Mouse (Mus musculus) intestine, embryonic 16.5 days (tissue): Measurements from ENCODE around the gene Rnf181. TPM values are rescaled to one million over a fixed set of nuclear protein-coding genes. Genes with fewer than 3 reads are reported as not detected.
A peak's percentile ranks its signal among the peaks of the same experiment; 100 is the strongest.

Experiments used
- ATAC-seq: fragments of 200-750 bp; cut with Nextera tagmentation; 2 replicates; pipeline ENCODE4 v1.8.0; 2017; ENCODE audit warnings: moderate TSS enrichment, moderate library complexity
- H3K27ac ChIP-seq: fragments of 300-500 bp; sonication (generic); 2 replicates; pipeline ENCODE4 v1.5.1; 2014; ENCODE audit warnings: mild to moderate bottlenecking, low read length
- H3K27me3 ChIP-seq: fragments of 300-500 bp; sonication (generic); replicated peaks from 2 replicates; pipeline ENCODE4 v1.6.1; 2014; ENCODE audit warnings: low read length, control low read depth, mixed read lengths; ENCODE audit not compliant: control insufficient read depth, insufficient read depth
- H3K36me3 ChIP-seq: fragments of 300-500 bp; sonication (generic); 2 replicates; pipeline ENCODE4 v1.6.1; 2014; ENCODE audit warnings: low read length, control low read depth; ENCODE audit not compliant: control insufficient read depth, insufficient read depth
- H3K4me1 ChIP-seq: fragments of 300-500 bp; sonication (generic); 2 replicates; pipeline ENCODE4 v1.6.1; 2014; ENCODE audit warnings: low read length, control low read depth, mixed read lengths; ENCODE audit not compliant: control insufficient read depth, insufficient read depth
- H3K4me2 ChIP-seq: fragments of 300-500 bp; sonication (generic); 2 replicates; pipeline ENCODE4 v1.6.1; 2014; ENCODE audit warnings: low read depth, low read length, control low read depth
- H3K4me3 ChIP-seq: fragments of 300-500 bp; sonication (generic); 2 replicates; pipeline ENCODE4 v1.5.1; 2014; ENCODE audit warnings: mild to moderate bottlenecking, low read length
- H3K9ac ChIP-seq: fragments of 300-500 bp; sonication (generic); 2 replicates; pipeline ENCODE4 v1.6.1; 2014; ENCODE audit warnings: low read depth, low read length
- H3K9me3 ChIP-seq: fragments of 300-500 bp; sonication (generic); 2 replicates; pipeline ENCODE4 v1.6.1; 2016; ENCODE audit warnings: low read length, control low read depth; ENCODE audit not compliant: control insufficient read depth
- WGBS: fragments of 180-500 bp; shearing (Covaris S2); extraction: QIAGEN DNeasy Blood & Tissue Kit; methylation state at CpG from one replicate; pipeline ENCODE4 v1.1.7; 2014; 5-methylcytosine and 5-hydroxymethylcytosine counted together
- polyA plus RNA-seq: library from polyadenylated mRNA; unstranded; fragments of >200 nt; fragmentation: Nextera tagmentation; extraction: Ambion mirVana; gene quantifications from 2 replicates; pipeline ENCODE4 v1.2.1, GENCODE M21; 2015

Rnf181 gene
- polyA plus RNA-seq, 1 experiment from 2014 or later, result 159 TPM

- no peak overlapping the region for H3K9ac ChIP-seq
Measured at GRCm38 (mm10) chr6:72364985-72365384, 1.8 kb downstream of the Rnf181 start.

GRCm38 (mm10) chr6:72364009-72364408 is 2.7 kb downstream of the Rnf181 start:
- no peak overlapping the region for H3K9ac ChIP-seq

More at GRCm38 (mm10) chr6:72364985-72365384, 1.8 kb downstream of the Rnf181 start:
- Histone ChIP-seq H3K4me2 (no peak overlapping the region), H3K36me3 (no peaks in the 10 kb centered on the region), H3K9me3 (no peaks in the 10 kb centered on the region), H3K27ac (no peak overlapping the region), H3K4me1 (peaks cover 16% of the 10 kb centered on the region), H3K4me3 (no peak overlapping the region), H3K27me3 (no peaks in the 10 kb centered on the region)
- WGBS, result 55% methylated on average over 6 of the region's 6 CpGs
- no peak for ATAC-seq

GRCm38 (mm10) chr6:72362132-72363028 is 4.4 kb downstream of the Rnf181 start:
- peaks cover 33% of the 10 kb centered on the region for H3K4me1 ChIP-seq
- 0 out of 2 replicates have a peak, but pooled peaks cover 2% of the 10 kb centered on the region for H3K36me3 ChIP-seq
- H3K27ac ChIP-seq, result peak overlapping the region; percentile 67
- H3K27me3 ChIP-seq, result no peaks in the 10 kb centered on the region
- peak; percentile 97 for ATAC-seq
- H3K4me3 ChIP-seq, result peak overlapping the region; percentile 69
- H3K9ac ChIP-seq, result peak overlapping the region; percentile 75
- H3K9me3 ChIP-seq, result no peaks in the 10 kb centered on the region
- under 1% methylated on average over 42 of the region's 42 CpGs for WGBS
- H3K4me2 ChIP-seq, result peak overlapping the region; percentile 76

More at GRCm38 (mm10) chr6:72364009-72364408, 2.7 kb downstream of the Rnf181 start:
- Histone ChIP-seq H3K4me3 (no peak overlapping the region), H3K4me2 (no peak overlapping the region), H3K27me3 (no peaks in the 10 kb centered on the region), H3K27ac (no peak overlapping the region), H3K36me3 (no peaks in the 10 kb centered on the region), H3K9me3 (no peaks in the 10 kb centered on the region), H3K4me1 (peaks cover 21% of the 10 kb centered on the region)
- ATAC-seq, result no peak
- WGBS, result 41% methylated on average over 7 of the region's 7 CpGs

- ATAC-seq, result no peak
- 43% methylated on average over 5 of the region's 5 CpGs for WGBS
- Histone ChIP-seq H3K9me3 (no peaks in the 10 kb centered on the region), H3K4me3 (peak overlapping the region; percentile 69), H3K27me3 (no peaks in the 10 kb centered on the region), H3K4me1 (peaks cover 40% of the 10 kb centered on the region), H3K9ac (peak overlapping the region; percentile 75), H3K4me2 (peak overlapping the region; percentile 71), H3K27ac (0 out of 2 replicates have a peak overlapping the region, but pooled peaks have one; percentile 14), H3K36me3 (0 out of 2 replicates have a peak, but pooled peaks cover 2% of the 10 kb centered on the region)
Measured at GRCm38 (mm10) chr6:72361121-72361551, 5.6 kb downstream of the Rnf181 start.

- H3K9ac ChIP-seq, result peak overlapping the region; percentile 50
Measured at GRCm38 (mm10) chr6:72360599-72360935, 6.2 kb downstream of the Rnf181 start.

GRCm38 (mm10) chr6:72359891-72360598 is 6.7 kb downstream of the Rnf181 start:
- Histone ChIP-seq H3K4me1 (peaks cover 43% of the 10 kb centered on the region), H3K27ac (peak overlapping the region; percentile 82), H3K9me3 (no peaks in the 10 kb centered on the region), H3K9ac (peak overlapping the region; percentile 50), H3K4me2 (peak overlapping the region; percentile 71), H3K4me3 (peak overlapping the region; percentile 21), H3K27me3 (no peaks in the 10 kb centered on the region), H3K36me3 (0 out of 2 replicates have a peak, but pooled peaks cover 2% of the 10 kb centered on the region)
- 66% methylated on average over 11 of the region's 11 CpGs for whole genome bisulfite sequencing
- no peak for ATAC-seq

More at GRCm38 (mm10) chr6:72360599-72360935, 6.2 kb downstream of the Rnf181 start:
- Histone ChIP-seq H3K27ac (peak overlapping the region; percentile 82), H3K36me3 (0 out of 2 replicates have a peak, but pooled peaks cover 2% of the 10 kb centered on the region), H3K4me1 (peaks cover 43% of the 10 kb centered on the region), H3K27me3 (no peaks in the 10 kb centered on the region), H3K9me3 (no peaks in the 10 kb centered on the region), H3K4me3 (peak overlapping the region; percentile 69), H3K4me2 (peak overlapping the region; percentile 71)
- no peak for ATAC-seq
- WGBS, result 42% methylated on average over 7 of the region's 7 CpGs

- Histone ChIP-seq H3K9ac (no peak overlapping the region), H3K36me3 (0 out of 2 replicates have a peak, but pooled peaks cover 2% of the 10 kb centered on the region), H3K9me3 (no peaks in the 10 kb centered on the region), H3K27me3 (no peaks in the 10 kb centered on the region), H3K4me2 (no peak overlapping the region), H3K27ac (no peak overlapping the region), H3K4me1 (peaks cover 47% of the 10 kb centered on the region), H3K4me3 (no peak overlapping the region)
- 75% methylated on average over 2 of the region's 2 CpGs for WGBS
- ATAC-seq, result no peak
Measured at GRCm38 (mm10) chr6:72359343-72359742, 7.4 kb downstream of the Rnf181 start.

GRCm38 (mm10) chr6:72358086-72358764 is 8.5 kb downstream of the Rnf181 start:
- Histone ChIP-seq H3K4me3 (no peak overlapping the region), H3K4me1 (peaks cover 47% of the 10 kb centered on the region), H3K9ac (no peak overlapping the region), H3K27ac (no peak overlapping the region), H3K4me2 (no peak overlapping the region), H3K27me3 (no peaks in the 10 kb centered on the region), H3K36me3 (0 out of 2 replicates have a peak, but pooled peaks cover 2% of the 10 kb centered on the region), H3K9me3 (no peaks in the 10 kb centered on the region)
- 77% methylated on average over 10 of the region's 10 CpGs for WGBS
- no peak for ATAC-seq
